In the genomic region with DNA sequence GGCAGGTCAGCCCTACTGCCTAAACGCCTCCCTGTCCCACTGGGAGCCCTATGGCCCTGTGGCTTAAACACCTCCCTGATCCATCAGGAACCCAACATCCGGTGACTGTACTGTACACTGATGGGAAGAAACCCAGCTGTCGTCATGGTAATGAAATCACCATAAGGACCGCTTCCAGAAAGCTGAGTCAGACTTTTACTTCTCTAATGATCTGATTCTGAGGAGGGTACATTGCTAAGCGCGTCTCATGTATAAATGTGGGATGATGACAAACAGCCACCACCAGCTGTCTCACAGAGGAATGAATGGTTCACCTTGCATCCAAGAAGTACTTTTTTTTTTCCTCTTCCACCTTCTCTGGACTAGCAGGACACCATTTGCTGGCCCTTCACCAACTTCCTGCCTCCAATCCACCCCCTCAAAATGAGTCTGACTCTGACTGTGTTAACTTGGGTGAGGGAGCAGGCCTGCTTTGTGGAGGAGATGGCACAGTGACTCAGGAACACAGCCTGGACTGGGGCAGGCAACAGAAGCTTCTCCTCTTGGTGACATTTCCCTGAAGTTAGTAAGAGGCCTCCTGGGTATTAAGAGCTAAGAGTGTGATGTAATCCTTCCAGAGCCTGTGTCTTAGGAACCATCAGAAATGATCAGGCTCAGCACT, we compare ENCODE assay signal across 8 mouse cellular contexts. TPM values are rescaled to one million over a fixed set of nuclear protein-coding genes. Genes with fewer than 3 reads are reported as not detected.
DNase-seq lines count a peak whose midpoint lies in the region; ATAC-seq and TF ChIP-seq lines count a peak whose summit lies in the region.

No protein-coding gene starts in this region.

- peak; percentile 76 for DNase-seq in layer of hippocampus, adult 11-12 months (ENCODE audit: low spot score)
- no peak for DNase-seq in layer of hippocampus, adult 9-10 months (ENCODE audit: low spot score)
- DNase-seq in Muller cell, postnatal 12 days (ENCODE audit: inconsistent ontology term) = peak; percentile 93
- DNase-seq in lung, embryonic 14.5 days = peak; percentile 77

- peaks cover 11% of the 10 kb centered on the region for H3K36me3 ChIP-seq in forebrain, embryonic 13.5 days (ENCODE audit: poor library complexity, severe bottlenecking)
- H3K36me3 ChIP-seq in hindbrain, embryonic 15.5 days = no peaks in the 10 kb centered on the region; the same call in 1 of the 2 replicates
- peaks cover 26% of the 10 kb centered on the region for H3K36me3 ChIP-seq in lung, embryonic 14.5 days (ENCODE audit: insufficient read depth)
- H3K36me3 ChIP-seq in stomach, embryonic 14.5 days (ENCODE audit: control insufficient read depth, insufficient read depth, low read length) = peaks cover 10% of the 10 kb centered on the region

- WGBS in forebrain, embryonic 13.5 days = 58% methylated on average over 6 of the region's 6 CpGs
- WGBS in hindbrain, embryonic 15.5 days = 34% methylated on average over 6 of the region's 6 CpGs
- WGBS in lung, embryonic 14.5 days = 38% methylated on average over 6 of the region's 6 CpGs
- WGBS in stomach, embryonic 14.5 days = 25% methylated on average over 6 of the region's 6 CpGs

- peaks cover 87% of the 10 kb centered on the region for H3K4me1 ChIP-seq in forebrain, embryonic 13.5 days
- H3K4me1 ChIP-seq in hindbrain, embryonic 15.5 days (replicated peaks) = peaks cover 81% of the 10 kb centered on the region
- peaks cover 57% of the 10 kb centered on the region for H3K4me1 ChIP-seq in lung, embryonic 14.5 days (ENCODE audit: insufficient read depth)
- peaks cover 62% of the 10 kb centered on the region for H3K4me1 ChIP-seq in stomach, embryonic 14.5 days (ENCODE audit: control insufficient read depth, insufficient read depth, low read length)

- peak; percentile 9; the same call in 1 of the 2 replicates for ATAC-seq in forebrain, embryonic 13.5 days
- no peak for ATAC-seq in hindbrain, embryonic 15.5 days (ENCODE audit: low FRiP score, low read depth)
- ATAC-seq in lung, embryonic 14.5 days (ENCODE audit: insufficient read depth) = 0 out of 2 replicates have a peak, but pooled peaks have one; percentile 22
- no peak for ATAC-seq in stomach, embryonic 14.5 days (ENCODE audit: insufficient number of reproducible peaks, insufficient read depth, low FRiP score, low read depth)
- no peak for ATAC-seq in activated CD4-positive, CD25-positive, alpha-beta regulatory T cell, adult 4 months

- no peaks in the 10 kb centered on the region for H3K9me3 ChIP-seq in forebrain, embryonic 13.5 days (replicated peaks)
- no peaks in the 10 kb centered on the region for H3K9me3 ChIP-seq in hindbrain, embryonic 15.5 days
- H3K9me3 ChIP-seq in lung, embryonic 14.5 days (ENCODE audit: low read depth, low read length) = no peaks in the 10 kb centered on the region
- H3K9me3 ChIP-seq in stomach, embryonic 14.5 days (ENCODE audit: control insufficient read depth, low read depth, low read length) = no peaks in the 10 kb centered on the region

- peak overlapping the region; percentile 52 for H3K27ac ChIP-seq in forebrain, embryonic 13.5 days
- H3K27ac ChIP-seq in hindbrain, embryonic 15.5 days (replicated peaks) = peak overlapping the region; percentile 46
- peak overlapping the region; percentile 97; the same call in 1 of the 2 replicates for H3K27ac ChIP-seq in lung, embryonic 14.5 days (ENCODE audit: low read depth)
- H3K27ac ChIP-seq in stomach, embryonic 14.5 days (ENCODE audit: low read length) = peak overlapping the region; percentile 99

- no peak for TF ChIP-seq CTCF in lung, embryonic 14.5 days (IDR thresholded peaks at IDR 0.05; ENCODE audit: low read depth)

- no peak overlapping the region for H3K4me2 ChIP-seq in forebrain, embryonic 13.5 days
- no peak overlapping the region for H3K4me2 ChIP-seq in hindbrain, embryonic 15.5 days
- H3K4me2 ChIP-seq in lung, embryonic 14.5 days = no peak overlapping the region
- no peak overlapping the region for H3K4me2 ChIP-seq in stomach, embryonic 14.5 days (replicated peaks; ENCODE audit: low read depth, low read length)

- H3K27me3 ChIP-seq in forebrain, embryonic 13.5 days = no peaks in the 10 kb centered on the region
- no peaks in the 10 kb centered on the region for H3K27me3 ChIP-seq in hindbrain, embryonic 15.5 days
- no peaks in the 10 kb centered on the region for H3K27me3 ChIP-seq in lung, embryonic 14.5 days (ENCODE audit: insufficient read depth, low read length)
- no peaks in the 10 kb centered on the region for H3K27me3 ChIP-seq in stomach, embryonic 14.5 days (ENCODE audit: control insufficient read depth, insufficient read depth, low read length)

- H3K4me3 ChIP-seq in forebrain, embryonic 13.5 days = no peak overlapping the region
- H3K4me3 ChIP-seq in hindbrain, embryonic 15.5 days = no peak overlapping the region
- no peak overlapping the region for H3K4me3 ChIP-seq in lung, embryonic 14.5 days (ENCODE audit: low read depth, low read length)
- no peak overlapping the region for H3K4me3 ChIP-seq in stomach, embryonic 14.5 days (ENCODE audit: low read depth, low read length)

- H3K9ac ChIP-seq in forebrain, embryonic 13.5 days = no peak overlapping the region
- H3K9ac ChIP-seq in hindbrain, embryonic 15.5 days = no peak overlapping the region
- no peak overlapping the region for H3K9ac ChIP-seq in lung, embryonic 14.5 days
- no peak overlapping the region for H3K9ac ChIP-seq in stomach, embryonic 14.5 days (replicated peaks; ENCODE audit: low read depth, low read length)

RNA-seq across cellular contexts. Expression of a gene that starts 43.0 kb away (rescaled TPM):
- 73.3 and 85.4 TPM in 2 replicates for polyA plus RNA-seq in forebrain, embryonic 13.5 days (2015; fragmentation: Nextera tagmentation; extraction: Ambion mirVana)
- 71.8 and 79.2 TPM in 2 replicates for polyA plus RNA-seq in hindbrain, embryonic 15.5 days (2015; fragmentation: Nextera tagmentation; extraction: Ambion mirVana)
- 40.5 and 46.0 TPM in 2 replicates for polyA plus RNA-seq in lung, embryonic 14.5 days (2014; fragmentation: Nextera tagmentation; extraction: Ambion mirVana)
- 53.1 and 57.6 TPM in 2 replicates for polyA plus RNA-seq in stomach, embryonic 14.5 days (2014; fragmentation: Nextera tagmentation; extraction: Ambion mirVana)
- polyA plus RNA-seq in activated CD4-positive, CD25-positive, alpha-beta regulatory T cell, adult 4 months (2017; shearing (Covaris generic)) = 10 to 100 TPM; 41.1 to 48.5 TPM

Comparison
In these comparisons a context has a peak if more than half of its experiments do, and no peak if none do; other contexts are left out.
1. ATAC-seq: peak in forebrain, embryonic 13.5 days (single experiment) and lung, embryonic 14.5 days (single experiment); none in hindbrain, embryonic 15.5 days (single experiment), stomach, embryonic 14.5 days (single experiment) and activated CD4-positive, CD25-positive, alpha-beta regulatory T cell, adult 4 months (single experiment).
2. H3K27ac ChIP-seq: peak in every context shown above with its lines; median percentile 99 in stomach, embryonic 14.5 days; 97 in lung, embryonic 14.5 days; 52 in forebrain, embryonic 13.5 days; 46 in hindbrain, embryonic 15.5 days.